Mouse (Mus musculus): ENCODE measurements around the gene Mrgbp.

Mrgbp gene

DNA sequence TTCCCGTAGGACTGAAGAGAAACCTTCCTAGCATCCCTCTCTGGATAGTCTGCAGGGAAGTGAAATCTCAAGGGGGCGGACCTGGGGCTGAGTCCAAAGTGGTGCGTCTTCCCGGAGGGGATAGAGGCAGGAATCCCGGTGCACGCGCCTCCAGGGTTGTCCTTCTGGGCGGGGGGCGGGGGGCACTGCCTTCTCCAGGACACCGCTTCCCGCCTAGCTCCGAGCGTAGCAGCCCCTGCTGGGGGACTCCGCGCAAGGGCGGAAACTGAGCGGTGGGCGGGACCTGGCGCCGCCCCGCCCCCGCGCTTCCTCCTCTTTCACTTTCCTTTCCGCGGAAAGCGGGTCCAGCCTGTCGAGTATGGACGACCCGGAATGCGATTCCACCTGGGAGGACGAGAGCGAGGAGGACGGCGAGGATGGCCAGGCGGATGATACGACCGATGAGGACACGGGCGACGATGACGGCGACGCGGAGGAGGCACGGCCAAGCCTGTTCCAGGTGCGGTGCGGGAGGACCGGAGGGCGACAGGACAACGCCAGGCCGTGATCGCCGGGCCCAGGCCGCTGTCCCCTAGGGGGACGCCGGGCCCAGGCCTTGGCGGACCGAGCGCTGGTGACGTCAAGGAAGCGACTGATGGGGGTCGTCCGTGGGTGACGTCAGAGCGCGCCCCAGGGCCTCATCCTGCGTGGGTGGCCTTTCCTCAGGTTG is 8.2 kb downstream of the Mrgbp start, which contains the start of gene Ogfr:
Gene Ogfr (plus strand): TSS at position 123 of the 709 bp plus-strand sequence.
- DNase-seq (ENCODE audit: low spot score in 2 of 2): peak; percentile 60 to 84

DNA sequence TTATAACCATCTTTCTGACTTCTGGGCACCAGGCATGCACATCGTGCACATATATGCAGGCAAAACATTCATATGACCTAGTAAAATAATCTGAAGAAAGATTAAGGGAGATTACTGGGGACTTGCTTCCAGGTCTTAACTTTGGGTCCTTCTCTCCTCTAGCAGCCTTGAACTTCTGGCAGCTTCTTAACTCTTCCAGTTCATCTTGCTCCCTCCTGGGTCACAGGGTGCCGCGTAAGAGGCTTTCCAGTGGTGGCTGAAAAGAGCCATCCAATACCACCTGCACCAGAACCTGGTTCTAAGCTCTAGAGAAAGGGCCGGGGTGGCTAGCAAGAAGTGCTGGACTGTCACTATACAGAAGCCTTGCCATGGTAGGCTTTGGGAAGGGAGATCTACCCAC is 16.4 kb downstream of the Mrgbp start, which contains the start of gene Col9a3:
Gene Col9a3 (plus strand): TSS at position 301 of the 400 bp plus-strand sequence.
- no peak for DNase-seq (ENCODE audit: low spot score in 2 of 2)

DNA sequence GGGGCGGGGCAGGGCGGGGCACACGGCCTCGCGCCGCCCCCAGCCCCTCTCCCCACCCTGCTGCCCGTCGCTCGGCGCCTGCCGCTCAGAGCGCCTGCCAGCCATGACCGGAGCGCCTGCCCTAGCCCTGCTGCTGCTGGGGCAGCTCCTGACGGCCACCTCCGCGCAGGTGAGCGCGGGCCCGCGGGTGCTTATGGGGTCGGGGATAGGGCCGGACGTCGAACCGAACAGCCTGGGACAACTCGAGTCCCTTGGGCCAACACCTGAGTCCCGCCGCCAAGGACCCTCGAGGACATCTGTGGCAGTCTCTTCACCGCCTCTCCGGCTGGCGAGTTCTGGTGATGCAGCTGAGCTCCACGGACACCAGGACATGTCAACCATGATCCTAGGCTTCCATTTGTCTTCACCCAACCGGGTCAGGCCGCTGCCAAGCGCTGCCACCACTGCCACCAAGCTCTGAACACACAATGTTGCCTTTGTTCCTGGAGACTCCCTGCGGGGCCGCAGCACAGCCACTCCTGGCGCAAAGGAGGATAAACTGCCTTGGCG is 17.1 kb downstream of the Mrgbp start:
- no peak for DNase-seq (ENCODE audit: low spot score in 2 of 2)

DNA sequence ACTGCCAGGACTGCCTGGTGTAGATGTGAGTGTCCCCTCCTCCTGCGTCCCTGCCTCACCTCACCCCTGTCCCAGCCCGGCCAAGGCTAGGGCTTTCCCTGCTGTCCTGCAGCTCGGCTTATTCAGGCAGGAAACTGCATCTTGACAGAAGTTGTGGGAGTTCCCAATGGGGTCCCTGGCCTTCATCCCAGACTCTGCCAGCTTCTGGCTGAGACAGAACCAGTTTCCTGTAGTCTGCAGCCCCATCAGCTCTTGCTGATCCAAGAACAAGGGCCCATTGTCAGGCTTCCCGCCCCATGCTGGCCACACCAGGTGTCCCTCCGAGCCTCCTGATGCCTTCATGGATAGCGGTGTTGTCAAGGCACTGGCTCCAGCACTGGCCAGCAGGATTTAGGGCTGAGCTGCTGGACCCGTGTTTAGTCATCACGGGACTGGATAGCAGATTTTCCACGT is 19.5 kb downstream of the Mrgbp start:
- DNase-seq (ENCODE audit: low spot score in 2 of 2): no peak

DNA sequence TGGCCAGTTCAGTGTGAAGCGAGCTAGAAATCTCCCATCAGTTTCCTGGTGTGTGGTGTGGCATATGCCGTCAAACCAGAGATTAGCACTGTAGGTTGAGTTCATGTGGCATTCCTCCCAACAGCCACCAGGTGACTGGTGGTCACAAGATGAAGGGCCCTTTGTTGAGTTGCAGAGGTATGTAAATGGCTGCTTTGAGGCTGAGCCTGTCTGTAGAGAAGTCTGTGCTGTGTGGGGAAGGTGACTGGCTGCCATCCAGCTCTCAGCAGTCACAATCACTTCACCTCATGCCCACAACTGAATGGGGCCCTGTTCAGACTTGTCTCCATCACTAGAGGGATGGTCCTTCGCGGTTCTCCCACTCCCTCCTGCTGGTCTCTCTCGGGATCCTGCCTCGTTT is 23.7 kb downstream of the Mrgbp start:
- no peak for DNase-seq (ENCODE audit: low spot score in 2 of 2)

DNA sequence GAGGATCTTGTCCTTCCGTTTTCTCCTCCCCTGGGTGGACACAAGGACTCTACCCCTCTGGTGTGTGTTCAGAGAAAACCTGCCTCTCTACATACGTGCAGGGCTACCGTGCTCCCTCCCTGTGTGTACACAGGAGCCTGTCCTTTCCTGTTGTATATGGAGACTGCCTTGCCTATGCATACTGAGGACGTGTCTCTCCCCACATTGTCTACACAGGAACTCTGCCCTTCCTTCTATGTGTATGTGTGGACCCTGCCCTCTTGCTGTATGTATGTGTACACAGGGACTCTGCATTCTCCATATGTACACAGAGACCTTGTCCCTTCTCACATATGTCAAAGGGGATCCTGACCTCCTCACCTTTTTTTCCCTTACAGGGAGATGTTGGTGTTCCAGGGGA is 29.2 kb downstream of the Mrgbp start:
- DNase-seq (ENCODE audit: low spot score in 2 of 2): no peak

DNA sequence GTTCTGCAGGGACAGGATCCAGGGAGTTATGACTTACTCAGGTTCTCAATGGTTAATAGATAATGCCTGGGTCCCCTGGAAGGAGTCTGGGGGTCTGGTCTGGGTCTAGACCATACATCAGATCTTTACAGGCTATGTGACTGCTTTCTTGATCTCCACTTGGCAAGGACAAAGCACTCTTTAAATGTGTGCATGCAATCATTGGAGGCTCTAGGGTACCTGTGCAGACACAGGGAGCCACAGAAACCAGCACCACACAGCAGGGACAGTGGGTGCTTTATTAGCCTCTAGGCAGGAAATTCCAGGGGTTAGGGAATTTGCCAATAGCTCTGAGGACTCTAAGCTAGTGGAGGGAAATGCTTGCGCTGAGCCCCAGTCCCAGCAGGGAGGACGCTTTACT is 30.8 kb downstream of the Mrgbp start:
- DNase-seq (ENCODE audit: low spot score in 2 of 2): no peak
